In genomic region chr19:11911021-11911420, GRCm38 (mm10) we compare ENCODE assay signal across 10 mouse cellular contexts. TPM values are rescaled to one million over a fixed set of nuclear protein-coding genes. Genes with fewer than 3 reads are reported as not detected.
DNase-seq lines count a peak whose midpoint lies in the region; ATAC-seq and TF ChIP-seq lines count a peak whose summit lies in the region.
"Had no signal": no experiment of that assay in that cellular context is flagged by ENCODE, and none has a peak within 500 bp of the region (broad histone marks: within the 10 kb centered on the region; RNA-seq: fewer than 3 reads in every experiment).

No protein-coding gene starts in this region.

- H3K4me3 ChIP-seq in heart, adult 2 months = peak overlapping the region; percentile 69
- peak overlapping the region; percentile 88; the same call in 1 of the 2 replicates for H3K4me3 ChIP-seq in forebrain, embryonic 12.5 days (replicated peaks)
- peak overlapping the region; percentile 93 for H3K4me3 ChIP-seq in liver, embryonic 13.5 days (replicated peaks)

- no peak for DNase-seq in heart, adult 2 months
- DNase-seq in heart, adult 8-10 months (ENCODE audit: low spot score) = no peak
- DNase-seq in 3T3-L1 (ENCODE audit: low read depth, low spot score) = peak; percentile 38
- DNase-seq in liver, embryonic 13.5 days = no peak
- DNase-seq in adrenal gland, postnatal 10 days = no peak
- DNase-seq in embryo, embryonic 10.5 days (ENCODE audit: low spot score) = no peak
- DNase-seq in right cerebral cortex, postnatal 10 days (ENCODE audit: low spot score in 2 of 2) = no peak

- peaks cover 3% of the 10 kb centered on the region; the same call in 1 of the 2 replicates for H3K79me2 ChIP-seq in heart, adult 2 months (replicated peaks; ENCODE audit: control insufficient read depth, insufficient read depth, low read length)

- peaks cover 2% of the 10 kb centered on the region for H3K4me1 ChIP-seq in heart, adult 2 months (ENCODE audit: control insufficient read depth, insufficient read depth, low read length)
- peaks cover 26% of the 10 kb centered on the region for H3K4me1 ChIP-seq in forebrain, embryonic 12.5 days
- H3K4me1 ChIP-seq in liver, embryonic 13.5 days (replicated peaks) = peaks cover 29% of the 10 kb centered on the region

- no peaks in the 10 kb centered on the region for H3K27me3 ChIP-seq in heart, adult 2 months (ENCODE audit: control insufficient read depth, insufficient read depth, low read length)
- no peaks in the 10 kb centered on the region for H3K27me3 ChIP-seq in forebrain, embryonic 12.5 days
- no peaks in the 10 kb centered on the region for H3K27me3 ChIP-seq in liver, embryonic 13.5 days

- TF ChIP-seq POLR2A in heart, adult 2 months (IDR thresholded peaks at IDR 0.05; ENCODE audit: insufficient read depth, low read depth, low read length) = no peak

- intact Hi-C loops in heart, adult 2 months (cut with DNase I) = loop anchor here (10.0 kb wide), 1 partner anchor 1706 kb away; the partner anchor contains the start of genes Fen1 and Tmem258

- no peaks in the 10 kb centered on the region for H3K9me3 ChIP-seq in forebrain, embryonic 12.5 days
- no peaks in the 10 kb centered on the region for H3K9me3 ChIP-seq in liver, embryonic 13.5 days (replicated peaks)

- H3K36me3 ChIP-seq in heart, adult 2 months (ENCODE audit: control insufficient read depth, insufficient read depth, low read length) = peaks cover 24% of the 10 kb centered on the region
- H3K36me3 ChIP-seq in forebrain, embryonic 12.5 days (replicated peaks) = peaks cover 10% of the 10 kb centered on the region
- peaks cover 7% of the 10 kb centered on the region for H3K36me3 ChIP-seq in liver, embryonic 13.5 days

- no peak for ATAC-seq in forebrain, embryonic 12.5 days (ENCODE audit: low FRiP score)
- no peak for ATAC-seq in liver, embryonic 13.5 days (ENCODE audit: low read depth)

- peak overlapping the region; percentile 72; the same call in 1 of the 2 replicates for H3K4me2 ChIP-seq in forebrain, embryonic 12.5 days
- H3K4me2 ChIP-seq in liver, embryonic 13.5 days = peak overlapping the region; percentile 90

- peak overlapping the region; percentile 96 for H3K27ac ChIP-seq in heart, adult 2 months
- H3K27ac ChIP-seq in forebrain, embryonic 12.5 days = no peak overlapping the region
- H3K27ac ChIP-seq in liver, embryonic 13.5 days = no peak overlapping the region

- H3K9ac ChIP-seq in heart, adult 2 months (ENCODE audit: low read depth, low read length) = no peak overlapping the region; the same call in 1 of the 2 replicates
- H3K9ac ChIP-seq in forebrain, embryonic 12.5 days = peak overlapping the region; percentile 65; the same call in 1 of the 2 replicates
- peak overlapping the region; percentile 71; the same call in 1 of the 2 replicates for H3K9ac ChIP-seq in liver, embryonic 13.5 days

- TF ChIP-seq CTCF in heart, adult 2 months (IDR thresholded peaks at IDR 0.05) = no peak

- WGBS in heart, adult 2 months = 67% methylated on average over 5 of the region's 5 CpGs
- 89% methylated on average over 5 of the region's 5 CpGs for WGBS in forebrain, embryonic 12.5 days
- 31% methylated on average over 5 of the region's 5 CpGs for WGBS in liver, embryonic 13.5 days (ENCODE audit: insufficient replicate concordance)

- TF ChIP-seq EP300 in heart, adult 2 months (IDR thresholded peaks at IDR 0.05; ENCODE audit: insufficient read depth, low read depth, low read length) = no peak

RNA-seq across cellular contexts. Expression of gene Patl1, which starts 1.2 kb away (rescaled TPM):
- total RNA-seq in heart, adult 2 months (2021) = 10 to 100 TPM; 28.6 to 32.7 TPM
- 19.3 and 23.2 TPM in 2 replicates for polyA plus RNA-seq in heart, adult 2 months (2012; rRNA removed)
- 10 to 100 TPM; 27.2 to 29.2 (median 28.2) TPM for total RNA-seq in heart, adult 8-10 months (2022)
- 23.4 and 26.8 TPM in 2 replicates for polyA plus RNA-seq in forebrain, embryonic 12.5 days (2016; fragmentation: Nextera tagmentation; extraction: Ambion mirVana)
- 6.2 and 8.1 TPM in 2 replicates for polyA plus RNA-seq in liver, embryonic 13.5 days (2015; fragmentation: Nextera tagmentation; extraction: Ambion mirVana)
- total RNA-seq in adrenal gland, postnatal 10 days (2021) = 10 to 100 TPM; 30.5 to 34.7 TPM

RNA-seq across cellular contexts. Expression of gene Olfr1420, which starts 24.7 kb away (rescaled TPM):
- not detected for total RNA-seq in heart, adult 2 months (2021)
- not detected in 2 replicates for polyA plus RNA-seq in heart, adult 2 months (2012; rRNA removed)
- total RNA-seq in heart, adult 8-10 months (2022) = not detected
- 0.06 TPM in 1 of 2 replicates, not detected in the other for polyA plus RNA-seq in forebrain, embryonic 12.5 days (2016; fragmentation: Nextera tagmentation; extraction: Ambion mirVana)
- polyA plus RNA-seq in liver, embryonic 13.5 days (2015; fragmentation: Nextera tagmentation; extraction: Ambion mirVana) = not detected in 2 replicates
- not detected for total RNA-seq in adrenal gland, postnatal 10 days (2021)
- total RNA-seq: layer of hippocampus, adult 18-20 months had no signal
- polyA plus RNA-seq: small intestine, adult 2 months had no signal

RNA-seq across cellular contexts. Expression of gene Olfr1419, which starts 36.1 kb away (rescaled TPM):
- total RNA-seq in heart, adult 2 months (2021) = not detected
- not detected in 2 replicates for polyA plus RNA-seq in heart, adult 2 months (2012; rRNA removed)
- not detected for total RNA-seq in heart, adult 8-10 months (2022)
- polyA plus RNA-seq in forebrain, embryonic 12.5 days (2016; fragmentation: Nextera tagmentation; extraction: Ambion mirVana) = not detected in 2 replicates
- not detected in 2 replicates for polyA plus RNA-seq in liver, embryonic 13.5 days (2015; fragmentation: Nextera tagmentation; extraction: Ambion mirVana)
- total RNA-seq in adrenal gland, postnatal 10 days (2021) = not detected
- total RNA-seq: layer of hippocampus, adult 18-20 months had no signal
- polyA plus RNA-seq: small intestine, adult 2 months had no signal

RNA-seq across cellular contexts. Expression of gene Olfr1418, which starts 50.2 kb away (rescaled TPM):
- total RNA-seq in heart, adult 2 months (2021) = not detected
- polyA plus RNA-seq in heart, adult 2 months (2012; rRNA removed) = not detected in 2 replicates
- not detected for total RNA-seq in heart, adult 8-10 months (2022)
- polyA plus RNA-seq in forebrain, embryonic 12.5 days (2016; fragmentation: Nextera tagmentation; extraction: Ambion mirVana) = not detected in 2 replicates
- not detected in 2 replicates for polyA plus RNA-seq in liver, embryonic 13.5 days (2015; fragmentation: Nextera tagmentation; extraction: Ambion mirVana)
- not detected for total RNA-seq in adrenal gland, postnatal 10 days (2021)
- total RNA-seq: layer of hippocampus, adult 18-20 months had no signal
- polyA plus RNA-seq: small intestine, adult 2 months had no signal

RNA-seq across cellular contexts. Expression of gene Osbp, which starts 54.7 kb away (rescaled TPM):
- 10 to 100 TPM; 81.7 to 95.1 TPM for total RNA-seq in heart, adult 2 months (2021)
- polyA plus RNA-seq in heart, adult 2 months (2012; rRNA removed) = 33.8 and 57.2 TPM in 2 replicates
- 100 to 1,000 TPM in 1 of 4 experiments, 10 to 100 TPM in 3; 90.7 to 106 (median 95.9) TPM for total RNA-seq in heart, adult 8-10 months (2022)
- 5.8 and 6.3 TPM in 2 replicates for polyA plus RNA-seq in forebrain, embryonic 12.5 days (2016; fragmentation: Nextera tagmentation; extraction: Ambion mirVana)
- polyA plus RNA-seq in liver, embryonic 13.5 days (2015; fragmentation: Nextera tagmentation; extraction: Ambion mirVana) = 2.2 and 2.4 TPM in 2 replicates
- total RNA-seq in adrenal gland, postnatal 10 days (2021) = 10 to 100 TPM; 60.8 to 65.6 TPM
